Mouse (Mus musculus) kidney, embryonic 16.5 days (tissue): ENCODE measurements at regions not wholly inside any gene's neighbourhood (a gene's known extent, or its start where the extent isn't known, plus 50 kb on each side); places are given as distances from the start of the nearest gene placed in this dataset.

Source experiments
- ATAC-seq: fragments of 200-750 bp; cut with Nextera tagmentation; 2 replicates; pipeline ENCODE4 v1.8.0; 2017; ENCODE audit warnings: moderate TSS enrichment; ENCODE audit not compliant: low FRiP score, low TSS enrichment
- H3K27ac ChIP-seq: fragments of 300-500 bp; sonication (generic); 2 replicates; pipeline ENCODE4 v1.5.1; 2014; ENCODE audit warnings: low read length
- H3K27me3 ChIP-seq: fragments of 300-500 bp; sonication (generic); 2 replicates; pipeline ENCODE4 v1.6.1; 2014; ENCODE audit warnings: low read length, control low read depth, mixed read lengths; ENCODE audit not compliant: insufficient read depth
- H3K36me3 ChIP-seq: fragments of 300-500 bp; sonication (generic); 2 replicates; pipeline ENCODE4 v1.6.1; 2014; ENCODE audit warnings: low read length, control low read depth, mixed read lengths; ENCODE audit not compliant: insufficient read depth
- H3K4me1 ChIP-seq: fragments of 300-500 bp; sonication (generic); 2 replicates; pipeline ENCODE4 v1.6.1; 2014; ENCODE audit warnings: low read length, control low read depth, mixed read lengths; ENCODE audit not compliant: insufficient read depth
- H3K4me2 ChIP-seq: fragments of 300-500 bp; sonication (generic); replicated peaks from 2 replicates; pipeline ENCODE4 v1.6.1; 2014; ENCODE audit warnings: low read depth, low read length
- H3K4me3 ChIP-seq: fragments of 300-500 bp; sonication (generic); 2 replicates; pipeline ENCODE4 v1.5.1; 2014; ENCODE audit warnings: mild to moderate bottlenecking, low read length
- H3K9ac ChIP-seq: fragments of 300-500 bp; sonication (generic); replicated peaks from 2 replicates; pipeline ENCODE4 v1.6.1; 2014; ENCODE audit warnings: low read length
- H3K9me3 ChIP-seq: fragments of 300-500 bp; sonication (generic); 2 replicates; pipeline ENCODE4 v1.6.1; 2016; ENCODE audit warnings: low read length, control low read depth
- WGBS: fragments of 180-500 bp; shearing (Covaris S2); extraction: QIAGEN DNeasy Blood & Tissue Kit; methylation state at CpG from one replicate; pipeline ENCODE4 v1.1.7; 2014; 5-methylcytosine and 5-hydroxymethylcytosine counted together

- 80% methylated on average over 7 of the region's 7 CpGs for WGBS
- no peak for ATAC-seq
- Histone ChIP-seq H3K27me3 (no peaks in the 10 kb centered on the region), H3K9me3 (no peaks in the 10 kb centered on the region), H3K4me3 (no peak overlapping the region), H3K4me2 (no peak overlapping the region), H3K36me3 (no peaks in the 10 kb centered on the region), H3K27ac (no peak overlapping the region), H3K9ac (no peak overlapping the region), H3K4me1 (no peaks in the 10 kb centered on the region)
Observed at GRCm38 (mm10) chr6:138207293-138207844, 67.3 kb downstream of the Mgst1 start.

GRCm38 (mm10) chr6:138215189-138215588 is 75.1 kb downstream of the Mgst1 start:
- Histone ChIP-seq H3K4me1 (no peaks in the 10 kb centered on the region), H3K36me3 (no peaks in the 10 kb centered on the region), H3K9me3 (no peaks in the 10 kb centered on the region), H3K9ac (no peak overlapping the region), H3K27me3 (no peaks in the 10 kb centered on the region), H3K27ac (no peak overlapping the region), H3K4me2 (no peak overlapping the region), H3K4me3 (no peak overlapping the region)
- no peak for ATAC-seq

DNA sequence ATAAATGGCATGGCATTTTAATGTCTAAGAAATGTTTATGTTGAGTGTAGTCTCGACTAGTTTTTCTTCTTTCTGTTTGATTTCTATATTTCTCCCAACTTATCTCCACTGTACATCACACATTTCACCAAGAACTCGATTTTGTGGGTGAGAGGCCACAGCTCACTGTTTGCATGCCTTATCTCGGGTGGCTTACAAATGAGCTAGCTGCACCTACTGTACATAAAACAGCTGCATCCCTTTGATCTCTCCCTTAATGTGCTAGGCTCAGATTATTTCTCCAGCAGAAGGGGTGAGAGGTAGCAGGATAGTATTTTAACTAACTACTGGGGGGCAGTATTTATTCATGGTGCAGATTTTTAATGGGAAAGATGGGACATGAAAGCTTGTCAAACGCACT is 92.3 kb downstream of the Mgst1 start:
- no peak for ATAC-seq
- no peak overlapping the region for H3K4me3 ChIP-seq
- H3K9ac ChIP-seq, result no peak overlapping the region
- H3K27ac ChIP-seq, result no peak overlapping the region
- no peaks in the 10 kb centered on the region for H3K36me3 ChIP-seq
- H3K27me3 ChIP-seq, result no peaks in the 10 kb centered on the region
- WGBS, result 54% methylated on average over 4 of the region's 4 CpGs
- no peak overlapping the region for H3K4me2 ChIP-seq
- no peaks in the 10 kb centered on the region for H3K4me1 ChIP-seq
- H3K9me3 ChIP-seq, result no peaks in the 10 kb centered on the region

DNA sequence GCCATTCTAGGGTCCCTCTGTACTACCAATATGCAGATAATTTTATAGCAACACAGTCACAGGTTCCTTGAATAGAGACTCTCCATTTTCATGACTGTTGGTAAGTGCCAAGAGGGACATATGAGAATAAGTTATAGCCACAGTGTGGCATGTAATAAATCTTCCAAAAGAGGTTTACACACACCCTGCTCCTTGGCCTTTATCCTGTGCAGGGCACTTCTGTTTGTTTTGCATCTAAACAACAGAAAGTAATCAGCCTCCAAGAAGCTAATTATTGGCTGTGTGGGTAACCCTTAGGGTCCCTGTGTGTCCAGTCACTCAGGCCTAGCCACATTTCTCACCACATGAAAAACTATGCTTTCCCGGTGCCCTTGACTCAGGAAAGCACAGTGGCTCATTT is 102.7 kb downstream of the Mgst1 start:
- no peak overlapping the region for H3K27ac ChIP-seq
- no peak overlapping the region for H3K9ac ChIP-seq
- no peaks in the 10 kb centered on the region for H3K27me3 ChIP-seq
- ATAC-seq, result peak; percentile 59; the same call in 1 of the 2 replicates
- no peaks in the 10 kb centered on the region for H3K4me1 ChIP-seq
- H3K9me3 ChIP-seq, result no peaks in the 10 kb centered on the region
- H3K4me2 ChIP-seq, result no peak overlapping the region
- no peak overlapping the region for H3K4me3 ChIP-seq
- no peaks in the 10 kb centered on the region for H3K36me3 ChIP-seq
- 15% methylated on average over 1 of the region's 1 CpGs for WGBS

DNA sequence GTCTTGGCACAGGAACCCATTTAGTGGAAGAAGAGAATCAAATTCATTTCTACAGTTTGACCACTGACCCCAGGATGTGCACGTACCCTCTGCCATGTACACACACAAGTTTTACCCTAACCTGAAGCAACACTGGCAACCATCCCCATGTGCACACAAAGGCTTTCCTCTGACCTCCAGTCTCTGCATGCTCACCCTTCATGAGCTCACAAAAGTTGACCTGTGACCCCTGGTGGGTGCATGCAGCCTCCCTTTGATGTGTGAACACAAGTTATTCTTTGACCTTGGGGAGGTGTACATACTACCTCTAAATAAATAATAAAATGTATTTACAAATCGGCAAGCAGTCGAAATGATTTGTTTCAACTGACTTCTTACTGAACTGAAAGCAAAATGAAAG is 126.6 kb downstream of the Mgst1 start:
- no peaks in the 10 kb centered on the region for H3K36me3 ChIP-seq
- no peaks in the 10 kb centered on the region for H3K9me3 ChIP-seq
- H3K27ac ChIP-seq, result no peak overlapping the region
- H3K9ac ChIP-seq, result no peak overlapping the region
- H3K4me1 ChIP-seq, result no peaks in the 10 kb centered on the region
- no peak overlapping the region for H3K4me3 ChIP-seq
- 85% methylated on average over 3 of the region's 3 CpGs for WGBS
- no peak for ATAC-seq
- H3K4me2 ChIP-seq, result no peak overlapping the region
- no peaks in the 10 kb centered on the region for H3K27me3 ChIP-seq
